Mouse (Mus musculus) myocyte (in vitro differentiated cells): ENCODE data around the gene Hoxc11.

ENCODE experiments used
- MYOD1 ChIP-seq, 3 experiments: IDR thresholded peaks; one replicate each; pipeline ENCODE4 v1.6.1; 2011; ENCODE audit warnings: control low read depth in 2 of 3, low read depth in 2 of 3, mild to moderate bottlenecking in 2 of 3, moderate library complexity in 1 of 3; ENCODE audit not compliant: insufficient read length in 2 of 3, control insufficient read depth in 1 of 3
- USF1 ChIP-seq: IDR thresholded peaks from one replicate; pipeline ENCODE4 v1.6.1; 2011; ENCODE audit warnings: low read depth, mild to moderate bottlenecking, control low read depth, moderate library complexity

GRCm38 (mm10) chr15:102949696-102950095 is 4.5 kb upstream of the Hoxc11 start:
- TF ChIP-seq USF1 (no peak), MYOD1 (IDR thresholded peaks at IDR 0.05; ENCODE audit: control insufficient read depth in 1 of 3, insufficient read length in 2 of 3, low read depth in 2 of 3) (no peak)
